In the genomic region with DNA sequence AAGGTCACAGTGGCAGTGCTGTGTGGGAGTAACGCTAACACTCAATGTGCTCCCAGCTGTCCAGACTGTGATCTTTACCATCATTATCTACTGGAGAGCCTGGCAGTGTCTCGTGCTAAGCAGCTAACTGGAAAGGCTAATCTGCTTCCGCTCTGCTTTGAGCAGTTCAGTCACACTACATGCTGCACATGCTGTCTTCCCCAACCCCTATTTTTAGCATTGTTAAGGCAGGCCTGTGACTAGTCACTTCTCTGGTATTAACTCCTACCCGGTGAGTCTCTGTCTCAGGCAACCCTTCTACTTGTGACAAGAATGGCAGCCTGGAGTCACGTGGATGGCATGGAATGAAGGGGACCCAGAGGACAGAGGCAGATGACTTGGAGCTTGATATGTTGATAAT, we compare ENCODE assay signal across 16 mouse cellular contexts.
DNase-seq lines count a peak whose midpoint lies in the region; ATAC-seq lines count a peak whose summit lies in the region.
"Had no signal": no experiment of that assay in that cellular context is flagged by ENCODE, and none has a peak within 500 bp of the region (broad histone marks: within the 10 kb centered on the region; RNA-seq: fewer than 3 reads in every experiment).

No protein-coding gene starts in this region.

- DNase-seq in heart, adult 11 months, result peak; percentile 97
- DNase-seq in heart, postnatal 25 days (ENCODE audit: low spot score), result no peak
- peak; percentile 22 for DNase-seq in right cerebral cortex, adult 18-20 months
- DNase-seq in right cerebral cortex, postnatal 4 days, result no peak
- peak; percentile 48 for DNase-seq in telencephalon, adult 2 months (ENCODE audit: low read depth, low spot score)
- DNase-seq in ovary, postnatal 14 days (ENCODE audit: low spot score), result no peak
- DNase-seq: adrenal gland, postnatal 25 days; kidney, adult 2 months; midbrain, embryonic 14.5 days; right cerebral cortex, postnatal 25 days; thymus, postnatal 4 days had no signal

- H3K9ac ChIP-seq in heart, embryonic 14.5 days (ENCODE audit: low read length), result no peak overlapping the region
- H3K9ac ChIP-seq in kidney, embryonic 14.5 days (ENCODE audit: low read depth, low read length), result no peak overlapping the region
- H3K9ac ChIP-seq: limb, embryonic 13.5 days; liver, embryonic 14.5 days had no signal

- no peaks in the 10 kb centered on the region for H3K36me3 ChIP-seq in heart, embryonic 14.5 days (ENCODE audit: control insufficient read depth, insufficient read depth, low read length)
- no peaks in the 10 kb centered on the region for H3K36me3 ChIP-seq in kidney, embryonic 14.5 days (ENCODE audit: control insufficient read depth, insufficient read depth, low read length)
- H3K36me3 ChIP-seq: limb, embryonic 13.5 days had no signal

- no peak overlapping the region for H3K4me2 ChIP-seq in heart, embryonic 14.5 days (ENCODE audit: low read length)
- H3K4me2 ChIP-seq in kidney, embryonic 14.5 days (replicated peaks; ENCODE audit: low read depth, low read length), result no peak overlapping the region
- H3K4me2 ChIP-seq: limb, embryonic 13.5 days had no signal

- H3K27me3 ChIP-seq in heart, embryonic 14.5 days (ENCODE audit: control insufficient read depth, insufficient read depth, low read length), result no peaks in the 10 kb centered on the region
- no peaks in the 10 kb centered on the region for H3K27me3 ChIP-seq in kidney, embryonic 14.5 days (ENCODE audit: control insufficient read depth, insufficient read depth, low read length)
- H3K27me3 ChIP-seq: limb, embryonic 13.5 days had no signal

- H3K4me3 ChIP-seq in heart, embryonic 14.5 days (ENCODE audit: control insufficient read depth in 1 of 2, insufficient read depth in 1 of 2, low read depth in 1 of 2, low read length in 2 of 2), result no peak overlapping the region
- no peak overlapping the region for H3K4me3 ChIP-seq in kidney, embryonic 14.5 days (ENCODE audit: low read length)
- H3K4me3 ChIP-seq: limb, embryonic 13.5 days had no signal

- H3K9me3 ChIP-seq in heart, embryonic 14.5 days (ENCODE audit: control insufficient read depth, low read length), result no peaks in the 10 kb centered on the region
- no peaks in the 10 kb centered on the region for H3K9me3 ChIP-seq in kidney, embryonic 14.5 days (ENCODE audit: control insufficient read depth, low read length)
- H3K9me3 ChIP-seq: limb, embryonic 13.5 days had no signal

- H3K27ac ChIP-seq in heart, embryonic 14.5 days (replicated peaks in 1 of 2; ENCODE audit: control insufficient read depth in 1 of 2, insufficient read depth in 1 of 2, low read depth in 2 of 2, low read length in 2 of 2), result peak overlapping the region; percentile 83 to 86
- H3K27ac ChIP-seq in kidney, embryonic 14.5 days (ENCODE audit: low read depth, low read length), result no peak overlapping the region
- H3K27ac ChIP-seq: limb, embryonic 13.5 days; liver, embryonic 14.5 days had no signal

- WGBS in heart, embryonic 14.5 days, result 20% methylated on average over 5 of the region's 5 CpGs
- WGBS in kidney, embryonic 14.5 days, result 60% methylated on average over 5 of the region's 5 CpGs

- intact Hi-C loops in heart, postnatal 25 days (cut with DNase I), result loop anchor here (5.0 kb wide), 1 partner anchor 73 kb away; no protein-coding TSS in a partner anchor

- H3K4me1 ChIP-seq in heart, embryonic 14.5 days (ENCODE audit: control insufficient read depth in 2 of 2, insufficient read depth in 2 of 2, low read length in 2 of 2), result peaks cover 16 to 33% of the 10 kb centered on the region in 2 experiments
- H3K4me1 ChIP-seq in kidney, embryonic 14.5 days (ENCODE audit: control insufficient read depth, insufficient read depth, low read length), result no peaks in the 10 kb centered on the region

- ATAC-seq in heart, embryonic 14.5 days (ENCODE audit: insufficient number of reproducible peaks, insufficient read depth, low FRiP score, low read depth), result peak; percentile 76
- ATAC-seq in kidney, embryonic 14.5 days (ENCODE audit: low FRiP score, low TSS enrichment), result no peak
- ATAC-seq: lung, postnatal 0 days had no signal

Comparison
In these comparisons a context has a peak if more than half of its experiments do, and no peak if none do; other contexts are left out.
1. DNase-seq: peak in heart, adult 11 months (single experiment), right cerebral cortex, adult 18-20 months (single experiment) and telencephalon, adult 2 months (single experiment); none in heart, postnatal 25 days (single experiment), right cerebral cortex, postnatal 4 days (single experiment) and ovary, postnatal 14 days (single experiment).